In genomic region chr4:65127291-65127590, GRCm38 (mm10) we compare ENCODE assay signal across 9 mouse cellular contexts. TPM values are rescaled to one million over a fixed set of nuclear protein-coding genes. Genes with fewer than 3 reads are reported as not detected.
DNase-seq lines count a peak whose midpoint lies in the region; ATAC-seq and TF ChIP-seq lines count a peak whose summit lies in the region.
"Had no signal": no experiment of that assay in that cellular context is flagged by ENCODE, and none has a peak within 500 bp of the region (broad histone marks: within the 10 kb centered on the region; RNA-seq: fewer than 3 reads in every experiment).

No protein-coding gene starts in this region.

- peak; percentile 60 for DNase-seq in adrenal gland, postnatal 14 days
- peak; percentile 47 to 59 for DNase-seq in cerebellum, postnatal 14 days
- DNase-seq in gastrocnemius, postnatal 25 days = peak; percentile 57
- DNase-seq in hindlimb bud, embryonic 11.5 days (ENCODE audit: extremely low spot score, low read depth, low spot score) = peak; percentile 26
- peak; percentile 37 for DNase-seq in stomach, postnatal 0 days (ENCODE audit: low spot score)
- DNase-seq in left cerebral cortex, adult 9 months (ENCODE audit: low spot score in 2 of 2) = no peak
- DNase-seq in spleen, postnatal 10 days (ENCODE audit: low spot score in 2 of 2) = no peak
- DNase-seq: liver, embryonic 13.5 days had no signal

- H3K4me2 ChIP-seq in liver, embryonic 16.5 days (ENCODE audit: low read depth, low read length) = 0 out of 2 replicates have a peak overlapping the region, but pooled peaks have one; percentile 51
- H3K4me2 ChIP-seq in stomach, postnatal 0 days (replicated peaks; ENCODE audit: low read depth) = peak overlapping the region; percentile 82

- no peak for ATAC-seq in liver, embryonic 16.5 days (ENCODE audit: low read depth)
- peak; percentile 24; the same call in 1 of the 2 replicates for ATAC-seq in stomach, postnatal 0 days (ENCODE audit: low FRiP score, low TSS enrichment)

- TF ChIP-seq CTCF in stomach, postnatal 0 days (IDR thresholded peaks at IDR 0.05; ENCODE audit: low read depth) = no peak

- no peaks in the 10 kb centered on the region for H3K9me3 ChIP-seq in liver, embryonic 16.5 days (replicated peaks; ENCODE audit: control insufficient read depth, low read length)
- H3K9me3 ChIP-seq in stomach, postnatal 0 days (ENCODE audit: control insufficient read depth, low read length) = no peaks in the 10 kb centered on the region
- H3K9me3 ChIP-seq: liver, embryonic 13.5 days had no signal

- no peaks in the 10 kb centered on the region for H3K36me3 ChIP-seq in liver, embryonic 16.5 days (ENCODE audit: control insufficient read depth, insufficient read depth)
- H3K36me3 ChIP-seq in stomach, postnatal 0 days (ENCODE audit: control insufficient read depth, insufficient read depth, low read length) = no peaks in the 10 kb centered on the region
- H3K36me3 ChIP-seq: liver, embryonic 13.5 days had no signal

- peaks cover 29% of the 10 kb centered on the region for H3K27me3 ChIP-seq in liver, embryonic 16.5 days (ENCODE audit: control insufficient read depth, insufficient read depth, low read depth, low read length)
- H3K27me3 ChIP-seq in stomach, postnatal 0 days (ENCODE audit: control insufficient read depth, insufficient read depth, low read length) = no peaks in the 10 kb centered on the region

- H3K4me3 ChIP-seq in liver, embryonic 16.5 days (ENCODE audit: low read depth, low read length) = no peak overlapping the region
- peak overlapping the region; percentile 58 for H3K4me3 ChIP-seq in stomach, postnatal 0 days (ENCODE audit: low read depth, low read length)

- no peak for TF ChIP-seq EP300 in stomach, postnatal 0 days (optimal IDR thresholded peaks at IDR 0.05)

- H3K4me1 ChIP-seq in liver, embryonic 16.5 days (ENCODE audit: control insufficient read depth, low read depth, low read length) = no peaks in the 10 kb centered on the region; the same call in 1 of the 2 replicates
- H3K4me1 ChIP-seq in stomach, postnatal 0 days (replicated peaks; ENCODE audit: control insufficient read depth, insufficient read depth) = peaks cover 2% of the 10 kb centered on the region; the same call in 1 of the 2 replicates

- 33% methylated on average over 6 of the region's 6 CpGs for WGBS in liver, embryonic 16.5 days (ENCODE audit: insufficient replicate concordance)
- 39% methylated on average over 6 of the region's 6 CpGs for WGBS in stomach, postnatal 0 days

- H3K9ac ChIP-seq in liver, embryonic 16.5 days (ENCODE audit: low read depth, low read length) = no peak overlapping the region
- H3K9ac ChIP-seq in stomach, postnatal 0 days (ENCODE audit: low read length) = no peak overlapping the region
- H3K9ac ChIP-seq: liver, embryonic 13.5 days had no signal

- no peak overlapping the region for H3K27ac ChIP-seq in liver, embryonic 16.5 days (ENCODE audit: low read length)
- H3K27ac ChIP-seq in stomach, postnatal 0 days (replicated peaks) = no peak overlapping the region
- H3K27ac ChIP-seq: liver, embryonic 13.5 days had no signal

RNA-seq across cellular contexts. Expression of gene Pappa, which starts 3.3 kb away (rescaled TPM):
- total RNA-seq in adrenal gland, postnatal 14 days (2021) = 1.1 and 1.6 TPM in 2 replicates
- under 1 TPM; 0.24 to 0.49 TPM for total RNA-seq in gastrocnemius, postnatal 25 days (2021)
- polyA plus RNA-seq in liver, embryonic 16.5 days (2015; fragmentation: Nextera tagmentation; extraction: Ambion mirVana) = 0.01 and 0.05 TPM in 2 replicates
- 0.62 and 0.72 TPM in 2 replicates for polyA plus RNA-seq in stomach, postnatal 0 days (2015; fragmentation: Nextera tagmentation; extraction: Ambion mirVana)

Comparison
In these comparisons a context has a peak if more than half of its experiments do, and no peak if none do; other contexts are left out.
1. DNase-seq: peak in adrenal gland, postnatal 14 days (single experiment), cerebellum, postnatal 14 days (2 of 2), gastrocnemius, postnatal 25 days (single experiment), hindlimb bud, embryonic 11.5 days (single experiment) and stomach, postnatal 0 days (single experiment); none in left cerebral cortex, adult 9 months (0 of 2) and spleen, postnatal 10 days (0 of 2).